Mouse (Mus musculus) liver, embryonic 11.5 days (tissue): ENCODE measurements around the gene Rad51. TPM values are rescaled to one million over a fixed set of nuclear protein-coding genes. Genes with fewer than 3 reads are reported as not detected.

Source experiments
- ATAC-seq: fragments of 200-750 bp; cut with Nextera tagmentation; replicated peaks from 2 replicates; pipeline ENCODE4 v1.8.0; 2017; ENCODE audit warnings: moderate number of reproducible peaks, mild to moderate bottlenecking, moderate TSS enrichment, moderate library complexity; ENCODE audit not compliant: low FRiP score
- DNase-seq: peaks from one replicate; pipeline ENCODE4 v3.0.0-alpha.2; 2017; ENCODE audit warnings: low spot score
- H3K27ac ChIP-seq: fragments of 300-500 bp; sonication (generic); 2 replicates; pipeline ENCODE4 v1.5.1; 2014; ENCODE audit warnings: mild to moderate bottlenecking, low read depth, low read length, control low read depth
- H3K27me3 ChIP-seq: fragments of 300-500 bp; sonication (generic); replicated peaks from 2 replicates; pipeline ENCODE4 v1.6.1; 2014; ENCODE audit warnings: low read length, mixed read lengths; ENCODE audit not compliant: control insufficient read depth, insufficient read depth
- H3K36me3 ChIP-seq: fragments of 300-500 bp; sonication (generic); 2 replicates; pipeline ENCODE4 v1.6.1; 2014; ENCODE audit warnings: mild to moderate bottlenecking, low read length, moderate library complexity, mixed read lengths; ENCODE audit not compliant: control insufficient read depth, insufficient read depth
- H3K4me1 ChIP-seq: fragments of 300-500 bp; sonication (generic); replicated peaks from 2 replicates; pipeline ENCODE4 v1.6.1; 2014; ENCODE audit warnings: low read length, mixed read lengths; ENCODE audit not compliant: control insufficient read depth, insufficient read depth
- H3K4me2 ChIP-seq: fragments of 300-500 bp; sonication (generic); 2 replicates; pipeline ENCODE4 v1.6.1; 2014; ENCODE audit warnings: mild to moderate bottlenecking, control low read depth, moderate library complexity
- H3K4me3 ChIP-seq: fragments of 300-500 bp; sonication (generic); 2 replicates; pipeline ENCODE4 v1.5.1; 2014; ENCODE audit warnings: low read depth, low read length, control low read depth
- H3K9ac ChIP-seq: fragments of 300-500 bp; sonication (generic); 2 replicates; pipeline ENCODE4 v1.6.1; 2014; ENCODE audit warnings: low read depth, low read length, control low read depth
- H3K9me3 ChIP-seq: fragments of 300-500 bp; sonication (generic); 2 replicates; pipeline ENCODE4 v1.6.1; 2016; ENCODE audit warnings: low read length, inconsistent platforms, mixed read lengths; ENCODE audit not compliant: control insufficient read depth
- WGBS: fragments of 180-500 bp; shearing (Covaris S2); extraction: QIAGEN DNeasy Blood & Tissue Kit; methylation state at CpG from one replicate; pipeline ENCODE4 v1.1.7; 2014; 5-methylcytosine and 5-hydroxymethylcytosine counted together
- polyA plus RNA-seq: library from polyadenylated mRNA; unstranded; fragments of >200 nt; fragmentation: Nextera tagmentation; extraction: Ambion mirVana; gene quantifications from 2 replicates; pipeline ENCODE4 v1.2.1, GENCODE M21; 2014

Rad51 gene
- polyA plus RNA-seq, 1 experiment from 2014 or later, result 62.0 TPM

DNA sequence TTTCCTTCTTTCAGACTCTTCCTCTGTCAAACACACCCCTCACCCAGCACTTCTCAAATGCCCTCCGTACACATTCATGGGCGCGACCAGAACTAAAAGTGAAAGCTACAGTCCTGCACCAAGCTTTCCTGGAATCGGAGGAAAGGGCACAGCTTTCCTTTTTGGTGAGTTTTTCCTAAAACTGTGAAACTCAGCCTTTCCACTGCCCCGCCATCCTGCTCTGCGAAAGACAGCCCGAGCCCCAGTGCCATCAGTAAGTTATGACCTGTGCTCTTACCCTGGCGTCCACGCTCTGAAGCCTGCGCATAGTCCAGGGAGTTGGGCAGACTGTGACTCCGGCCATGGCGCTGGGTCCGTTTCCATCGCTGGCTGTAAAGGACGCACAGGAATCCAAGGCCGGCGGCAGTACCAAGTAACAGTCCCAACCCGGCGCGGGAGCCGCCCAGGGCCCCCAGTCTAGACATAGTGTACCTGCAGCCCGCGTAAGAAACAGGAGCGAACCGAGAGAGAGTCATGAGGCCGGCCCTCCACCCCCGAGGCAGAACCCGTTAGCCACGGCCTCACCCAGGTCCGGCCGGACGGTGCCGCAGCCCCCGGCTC is 43.6 kb downstream of the Rad51 start:
- Histone ChIP-seq H3K9ac (peak overlapping the region; percentile 91), H3K27ac (peak overlapping the region; percentile 94), H3K4me3 (peak overlapping the region; percentile 94), H3K27me3 (no peaks in the 10 kb centered on the region), H3K4me1 (peaks cover 23% of the 10 kb centered on the region), H3K36me3 (peaks cover 18% of the 10 kb centered on the region), H3K9me3 (no peaks in the 10 kb centered on the region), H3K4me2 (peak overlapping the region; percentile 73)
- no peak for DNase-seq
- WGBS, result 3% methylated on average over 34 of the region's 34 CpGs
- peak; percentile 34 for ATAC-seq

DNA sequence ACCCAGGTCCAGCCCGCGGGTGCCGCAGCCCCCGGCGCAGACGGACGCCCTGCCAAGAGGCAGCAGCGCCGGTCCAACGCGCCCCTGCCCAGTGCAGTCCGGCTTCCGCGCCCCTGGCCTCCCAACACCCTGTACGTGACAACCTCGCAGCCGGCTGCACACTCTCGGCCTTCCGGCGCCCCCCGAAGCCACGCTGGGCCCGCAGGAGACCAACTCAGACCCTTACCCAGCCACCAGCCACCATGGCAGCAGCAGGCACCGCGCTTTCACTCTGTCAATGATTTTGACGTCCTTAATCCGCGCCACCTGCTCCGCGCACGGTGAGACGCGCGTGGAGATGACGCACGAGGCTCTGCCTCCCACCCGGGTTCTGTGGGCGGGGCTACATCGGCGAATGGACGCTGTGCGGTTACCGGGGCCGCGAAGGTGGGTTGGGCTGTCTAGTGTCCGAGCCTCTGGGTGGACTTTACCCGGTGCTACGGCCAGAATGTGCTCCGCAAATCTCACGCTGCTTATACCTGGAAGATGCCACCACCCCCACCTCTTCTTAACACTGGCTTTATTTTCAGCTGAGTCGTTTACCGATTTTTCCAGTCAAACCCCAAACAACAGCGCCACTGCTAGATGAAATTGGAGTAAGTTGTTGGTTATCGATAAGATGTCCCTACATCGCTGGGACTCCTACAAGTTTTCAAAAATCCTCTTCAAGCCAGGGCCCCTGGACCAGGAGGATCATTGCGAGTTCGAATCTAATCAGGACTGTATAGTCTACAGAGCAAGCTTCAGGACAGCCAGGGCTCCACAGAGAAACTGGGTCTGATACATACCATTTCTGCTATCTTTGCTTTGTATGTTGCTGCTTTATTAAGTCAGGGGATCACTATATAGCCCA is 44.3 kb downstream of the Rad51 start, which contains the start of gene Rmdn3:
Rmdn3 (minus strand) TSS at position 354 of the 892 bp plus-strand sequence.
- peak within 1 kb of the TSS; percentile 94 for H3K4me3 ChIP-seq
- H3K27me3 ChIP-seq, result no peaks in the 10 kb centered on the region
- H3K27ac ChIP-seq, result peak within 1 kb of the TSS; percentile 94
- ATAC-seq, result peak; percentile 67
- peak; percentile 92 for DNase-seq
- peak within 1 kb of the TSS; percentile 73 for H3K4me2 ChIP-seq
- H3K9me3 ChIP-seq, result no peaks in the 10 kb centered on the region
- WGBS, result under 1% methylated on average over 57 of the region's 57 CpGs
- H3K4me1 ChIP-seq, result peaks cover 23% of the 10 kb centered on the region
- peak within 1 kb of the TSS; percentile 91 for H3K9ac ChIP-seq
- peaks cover 13% of the 10 kb centered on the region for H3K36me3 ChIP-seq

GRCm38 (mm10) chr2:119157836-119158235 is 45.2 kb downstream of the Rad51 start:
- peaks cover 13% of the 10 kb centered on the region for H3K36me3 ChIP-seq
- no peak for ATAC-seq
- H3K9ac ChIP-seq, result no peak overlapping the region
- H3K4me3 ChIP-seq, result no peak overlapping the region
- H3K27me3 ChIP-seq, result no peaks in the 10 kb centered on the region
- DNase-seq, result no peak
- no peaks in the 10 kb centered on the region for H3K9me3 ChIP-seq
- H3K4me2 ChIP-seq, result peak overlapping the region; percentile 73; the same call in 1 of the 2 replicates
- H3K27ac ChIP-seq, result no peak overlapping the region
- H3K4me1 ChIP-seq, result peaks cover 23% of the 10 kb centered on the region

DNA sequence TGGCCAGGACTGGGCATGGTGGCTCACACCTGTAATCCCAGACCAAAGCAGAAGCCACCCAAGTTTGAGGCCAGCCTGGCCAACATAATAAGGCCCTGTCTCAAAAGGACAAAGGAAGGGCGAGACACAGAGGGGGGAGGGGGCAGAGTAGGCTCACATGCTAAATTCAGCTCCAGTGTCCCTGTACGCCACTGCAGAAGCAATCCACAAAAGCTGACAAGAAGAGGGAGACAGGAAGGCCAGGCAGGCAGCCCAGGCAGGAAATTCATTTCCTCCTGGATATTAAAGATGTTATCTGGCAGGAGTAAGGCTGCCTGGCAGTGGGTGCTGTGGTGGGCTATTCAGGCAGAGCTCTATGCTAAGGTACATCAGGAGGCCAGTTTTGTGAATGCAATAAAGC is 48.7 kb downstream of the Rad51 start:
- no peak overlapping the region for H3K27ac ChIP-seq
- WGBS, result 49% methylated on average over 2 of the region's 2 CpGs
- H3K4me1 ChIP-seq, result peaks cover 10% of the 10 kb centered on the region
- H3K9me3 ChIP-seq, result peaks cover 3% of the 10 kb centered on the region; the same call in 1 of the 2 replicates
- H3K4me3 ChIP-seq, result no peak overlapping the region
- no peaks in the 10 kb centered on the region for H3K36me3 ChIP-seq
- ATAC-seq (no peak), DNase-seq (no peak)
- no peak overlapping the region for H3K4me2 ChIP-seq
- peaks cover 11% of the 10 kb centered on the region for H3K27me3 ChIP-seq
- H3K9ac ChIP-seq, result no peak overlapping the region

DNA sequence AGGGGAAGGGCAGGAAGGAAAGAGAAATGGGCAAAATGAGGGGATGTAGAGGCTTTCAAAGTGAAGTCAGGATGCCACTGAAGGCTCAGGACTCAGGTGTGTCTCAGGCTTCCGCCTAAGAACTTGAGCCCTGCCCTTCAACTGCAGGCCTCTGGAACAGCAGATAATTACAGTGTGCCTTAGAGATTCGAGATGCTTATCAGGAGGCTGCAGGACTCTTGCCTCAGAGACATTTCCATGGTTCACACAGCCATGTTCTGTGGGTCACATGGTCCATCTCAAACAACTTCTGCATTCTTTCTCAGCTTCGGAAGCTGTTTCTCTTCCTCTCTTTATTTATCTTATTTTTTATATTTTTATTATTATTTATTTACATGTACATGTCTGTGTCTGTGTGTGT is 50.5 kb downstream of the Rad51 start:
- H3K4me1 ChIP-seq, result peaks cover 13% of the 10 kb centered on the region
- 43% methylated on average over 3 of the region's 3 CpGs for WGBS
- no peaks in the 10 kb centered on the region for H3K36me3 ChIP-seq
- H3K27me3 ChIP-seq, result peaks cover 24% of the 10 kb centered on the region
- H3K27ac ChIP-seq, result no peak overlapping the region
- ATAC-seq, result peak; percentile 42
- no peak overlapping the region for H3K4me3 ChIP-seq
- H3K9ac ChIP-seq, result no peak overlapping the region
- no peak for DNase-seq
- peaks cover 3% of the 10 kb centered on the region; the same call in 1 of the 2 replicates for H3K9me3 ChIP-seq
- H3K4me2 ChIP-seq, result no peak overlapping the region

- H3K27me3 ChIP-seq, result peaks cover 25% of the 10 kb centered on the region
Measured at GRCm38 (mm10) chr2:119163999-119164398, 51.4 kb downstream of the Rad51 start.

GRCm38 (mm10) chr2:119165401-119165800 is 52.8 kb downstream of the Rad51 start:
- no peak for ATAC-seq

More at GRCm38 (mm10) chr2:119163999-119164398, 51.4 kb downstream of the Rad51 start:
- ATAC-seq (no peak), DNase-seq (no peak)
- no peak overlapping the region for H3K9ac ChIP-seq
- H3K27ac ChIP-seq, result no peak overlapping the region
- 85% methylated on average over 4 of the region's 4 CpGs for WGBS
- H3K4me2 ChIP-seq, result no peak overlapping the region
- peaks cover 3% of the 10 kb centered on the region; the same call in 1 of the 2 replicates for H3K9me3 ChIP-seq
- H3K36me3 ChIP-seq, result no peaks in the 10 kb centered on the region
- peaks cover 13% of the 10 kb centered on the region for H3K4me1 ChIP-seq
- no peak overlapping the region for H3K4me3 ChIP-seq

GRCm38 (mm10) chr2:119166901-119167865 is 54.6 kb downstream of the Rad51 start, which contains the start of gene Gchfr:
Gene Gchfr (plus strand): TSS chr2:119167773.
- DNase-seq, result peak; percentile 75
- WGBS, result under 1% methylated on average over 60 of the region's 60 CpGs
- H3K27me3 ChIP-seq, result peaks cover 25% of the 10 kb centered on the region
- H3K4me3 ChIP-seq, result peak within 1 kb of the TSS; percentile 59
- H3K27ac ChIP-seq, result no peak within 1 kb of the TSS
- H3K36me3 ChIP-seq, result peaks cover 3% of the 10 kb centered on the region; the same call in 1 of the 2 replicates
- peaks cover 16% of the 10 kb centered on the region for H3K4me1 ChIP-seq
- H3K9ac ChIP-seq, result peak within 1 kb of the TSS; percentile 55
- H3K4me2 ChIP-seq, result peak within 1 kb of the TSS; percentile 97
- peaks cover 3% of the 10 kb centered on the region; the same call in 1 of the 2 replicates for H3K9me3 ChIP-seq
- peak; percentile 80 for ATAC-seq

More at GRCm38 (mm10) chr2:119165401-119165800, 52.8 kb downstream of the Rad51 start:
- H3K9ac ChIP-seq, result no peak overlapping the region
- peaks cover 13% of the 10 kb centered on the region for H3K4me1 ChIP-seq
- no peak overlapping the region for H3K4me3 ChIP-seq
- no peak overlapping the region for H3K27ac ChIP-seq
- no peaks in the 10 kb centered on the region for H3K36me3 ChIP-seq
- peaks cover 3% of the 10 kb centered on the region; the same call in 1 of the 2 replicates for H3K9me3 ChIP-seq
- DNase-seq, result no peak
- peaks cover 25% of the 10 kb centered on the region for H3K27me3 ChIP-seq
- H3K4me2 ChIP-seq, result no peak overlapping the region
